Mouse (Mus musculus) heart, adult 2 months (tissue): ENCODE measurements at regions not wholly inside any gene's neighbourhood (a gene's known extent, or its start where the extent isn't known, plus 50 kb on each side); places are given as distances from the start of the nearest gene placed in this dataset.

Experiments used
- CTCF ChIP-seq: fragments of 200-600 bp; IDR thresholded peaks from 2 replicates; pipeline ENCODE4 v1.8.1; 2022; ENCODE audit warnings: antibody characterized with exemption, mild to moderate bottlenecking, moderate library complexity
- EP300 ChIP-seq: fragments of 200-500 bp; IDR thresholded peaks from 2 replicates; pipeline ENCODE4 v1.6.1; 2011; ENCODE audit warnings: low read depth, low read length, control low read depth; ENCODE audit not compliant: insufficient read depth
- POLR2A ChIP-seq: fragments of 200-500 bp; IDR thresholded peaks from 2 replicates; pipeline ENCODE4 v1.6.1; 2011; ENCODE audit warnings: mild to moderate bottlenecking, low read depth, low read length, control low read depth; ENCODE audit not compliant: insufficient read depth

- TF ChIP-seq POLR2A (no peak), CTCF (no peak), EP300 (no peak)
Measured at GRCm38 (mm10) chr14:74558359-74558758, 82.3 kb upstream of the Htr2a start.
